Mouse (Mus musculus) small intestine, adult 2 months (tissue): ENCODE measurements around the gene Cdh23. TPM values are rescaled to one million over a fixed set of nuclear protein-coding genes. Genes with fewer than 3 reads are reported as not detected.

ENCODE experiments used
- H3K27ac ChIP-seq: fragments of 200-500 bp; 2 replicates; pipeline ENCODE4 v1.5.1; 2012; ENCODE audit warnings: low read depth, low read length, control low read depth, inconsistent platforms; ENCODE audit not compliant: insufficient read depth
- H3K27me3 ChIP-seq: fragments of 200-500 bp; 2 replicates; pipeline ENCODE4 v1.6.1; 2012; ENCODE audit warnings: mild to moderate bottlenecking, moderate library complexity, low read length, inconsistent platforms; ENCODE audit not compliant: control insufficient read depth, insufficient read depth
- H3K36me3 ChIP-seq: fragments of 200-500 bp; 2 replicates; pipeline ENCODE4 v1.6.1; 2012; ENCODE audit warnings: mild to moderate bottlenecking, low read length, control low read depth, inconsistent platforms; ENCODE audit not compliant: control insufficient read depth, insufficient read depth
- H3K4me1 ChIP-seq: fragments of 200-500 bp; 2 replicates; pipeline ENCODE4 v1.6.1; 2012; ENCODE audit warnings: low read length, inconsistent platforms, mixed read lengths; ENCODE audit not compliant: control insufficient read depth, insufficient read depth, insufficient read length
- H3K4me3 ChIP-seq: fragments of 200-500 bp; 2 replicates; pipeline ENCODE4 v1.5.1; 2012; ENCODE audit warnings: low read depth, mild to moderate bottlenecking, control low read depth, inconsistent platforms, low read length, moderate library complexity
- CTCF ChIP-seq: fragments of 200-500 bp; IDR thresholded peaks from 2 replicates; pipeline ENCODE4 v1.5.1; 2012; ENCODE audit warnings: low read depth, mild to moderate bottlenecking, control low read depth, inconsistent platforms, low read length, moderate library complexity, mixed read lengths; ENCODE audit not compliant: insufficient replicate concordance, insufficient read length; ENCODE audit errors: extremely low read depth
- POLR2A ChIP-seq: fragments of 200-500 bp; IDR thresholded peaks from 2 replicates; pipeline ENCODE4 v1.6.1; 2012; ENCODE audit warnings: low read depth, mild to moderate bottlenecking, control low read depth, inconsistent platforms, low read length, moderate library complexity
- whole genome bisulfite sequencing: fragments of 180-500 bp; shearing (Covaris S2); methylation state at CpG from one replicate; pipeline ENCODE4 v1.1.7; 2018; 5-methylcytosine and 5-hydroxymethylcytosine counted together
- polyA plus RNA-seq: library from polyadenylated mRNA; depleted of rRNA; stranded (reverse); fragments of >200 nt; gene quantifications from 2 replicates; pipeline ENCODE4 v1.2.3, GENCODE M21; 2012

Cdh23 gene
- polyA plus RNA-seq, 1 experiment: 0.35 TPM

GRCm38 (mm10) chr10:60362310-60362628, 334.0 kb downstream of the Cdh23 start:
- Histone ChIP-seq H3K4me3 (no peak overlapping the region), H3K27me3 (no peaks in the 10 kb centered on the region), H3K27ac (peak overlapping the region; percentile 7), H3K4me1 (peaks cover 3% of the 10 kb centered on the region; the same call in 1 of the 2 replicates), H3K36me3 (peaks cover 4% of the 10 kb centered on the region)
- 56% methylated on average over 2 of the region's 2 CpGs for WGBS
- TF ChIP-seq CTCF: no peak
- TF ChIP-seq POLR2A: no peak

DNA sequence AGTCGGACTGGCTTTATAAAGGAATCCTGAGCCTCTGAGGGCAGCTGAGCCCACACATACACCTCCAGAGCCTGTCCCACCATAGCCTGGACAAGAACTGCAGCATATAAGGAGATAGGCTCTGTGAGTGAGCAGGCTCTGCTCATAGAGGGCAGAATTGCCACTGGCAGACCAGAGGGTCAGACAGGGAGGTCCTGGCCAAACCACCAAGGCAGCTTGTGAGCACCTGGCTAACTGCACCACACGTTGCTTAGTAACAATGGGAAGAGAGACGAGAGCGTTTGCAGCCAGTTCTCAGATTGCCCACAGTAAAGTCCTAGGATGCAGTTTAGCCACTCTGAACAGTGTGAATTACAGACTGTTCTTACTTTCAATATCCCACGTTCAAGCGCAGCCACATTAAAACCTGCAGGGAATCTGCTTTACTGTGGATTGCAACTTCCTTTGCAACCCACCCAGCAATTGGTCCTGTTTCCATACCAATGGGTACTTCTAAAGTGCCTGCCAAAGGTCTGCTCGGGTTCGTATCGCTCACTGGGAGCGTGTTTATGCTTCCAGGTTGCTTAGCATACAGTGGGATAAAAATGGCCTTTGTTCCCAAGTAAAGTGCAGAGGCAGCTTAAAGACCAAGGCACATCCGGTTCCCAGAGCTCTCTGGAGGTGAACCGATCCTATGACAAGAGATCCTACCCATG, 334.5 kb downstream of the Cdh23 start:
- no peak for TF ChIP-seq CTCF
- TF ChIP-seq POLR2A: no peak
- Histone ChIP-seq H3K4me1 (peaks cover 3% of the 10 kb centered on the region; the same call in 1 of the 2 replicates), H3K4me3 (no peak overlapping the region), H3K27ac (peak overlapping the region; percentile 7), H3K27me3 (no peaks in the 10 kb centered on the region), H3K36me3 (peaks cover 4% of the 10 kb centered on the region)
- WGBS: 38% methylated on average over 12 of the region's 12 CpGs

GRCm38 (mm10) chr10:60358776-60359175, 337.5 kb downstream of the Cdh23 start:
- no peak for TF ChIP-seq POLR2A
- TF ChIP-seq CTCF: no peak
- 76% methylated on average over 4 of the region's 4 CpGs for WGBS
- no peaks in the 10 kb centered on the region for H3K27me3 ChIP-seq
- no peak overlapping the region for H3K4me3 ChIP-seq
- H3K4me1 ChIP-seq: peaks cover 9% of the 10 kb centered on the region
- no peak overlapping the region for H3K27ac ChIP-seq
- H3K36me3 ChIP-seq: peaks cover 4% of the 10 kb centered on the region

DNA sequence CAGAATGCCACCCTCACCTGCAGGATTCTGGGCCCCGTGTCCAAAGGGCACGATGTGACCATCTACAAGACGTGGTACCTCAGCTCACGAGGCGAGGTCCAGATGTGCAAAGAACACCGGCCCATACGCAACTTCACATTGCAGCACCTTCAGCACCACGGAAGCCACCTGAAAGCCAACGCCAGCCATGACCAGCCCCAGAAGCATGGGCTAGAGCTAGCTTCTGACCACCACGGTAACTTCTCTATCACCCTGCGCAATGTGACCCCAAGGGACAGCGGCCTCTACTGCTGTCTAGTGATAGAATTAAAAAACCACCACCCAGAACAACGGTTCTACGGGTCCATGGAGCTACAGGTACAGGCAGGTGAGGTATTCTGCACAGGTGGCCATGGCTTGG, 338.4 kb downstream of the Cdh23 start:
- 91% methylated on average over 14 of the region's 14 CpGs for WGBS
- H3K4me3 ChIP-seq: no peak overlapping the region
- H3K36me3 ChIP-seq: peaks cover 4% of the 10 kb centered on the region
- TF ChIP-seq POLR2A (no peak), CTCF (no peak)
- no peaks in the 10 kb centered on the region for H3K27me3 ChIP-seq
- H3K27ac ChIP-seq: no peak overlapping the region
- peaks cover 9% of the 10 kb centered on the region for H3K4me1 ChIP-seq

DNA sequence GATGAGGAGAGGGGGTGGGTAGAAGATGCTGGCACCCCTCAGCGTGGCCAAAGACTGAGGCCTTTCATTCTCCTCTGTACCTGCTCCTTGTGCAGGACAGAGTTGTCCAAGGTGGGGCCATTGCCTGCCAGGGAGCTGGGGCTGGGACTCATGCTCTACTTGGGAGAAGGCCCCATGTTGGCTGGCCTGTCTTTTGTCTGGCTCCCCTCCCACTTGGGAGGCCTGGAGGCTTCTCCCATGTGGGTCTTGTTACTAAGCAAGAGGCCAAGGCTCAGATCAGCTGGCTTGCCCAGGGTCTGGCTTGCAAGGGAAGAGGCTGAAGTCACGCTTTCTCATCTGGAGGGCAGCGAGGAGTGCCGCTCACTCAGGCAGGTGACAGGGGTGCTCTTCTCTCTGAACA, 338.8 kb downstream of the Cdh23 start:
- no peak for TF ChIP-seq POLR2A
- TF ChIP-seq CTCF: no peak
- no peak overlapping the region for H3K27ac ChIP-seq
- H3K4me3 ChIP-seq: no peak overlapping the region
- peaks cover 10% of the 10 kb centered on the region for H3K4me1 ChIP-seq
- H3K36me3 ChIP-seq: peaks cover 4% of the 10 kb centered on the region
- no peaks in the 10 kb centered on the region for H3K27me3 ChIP-seq
- WGBS: 92% methylated on average over 4 of the region's 4 CpGs

GRCm38 (mm10) chr10:60354881-60355677, 341.2 kb downstream of the Cdh23 start:
- peaks cover 3% of the 10 kb centered on the region for H3K36me3 ChIP-seq
- H3K27ac ChIP-seq: peak overlapping the region; percentile 23
- H3K4me1 ChIP-seq: peaks cover 21% of the 10 kb centered on the region
- TF ChIP-seq POLR2A: no peak
- no peak for TF ChIP-seq CTCF
- no peak overlapping the region for H3K4me3 ChIP-seq
- 67% methylated on average over 11 of the region's 11 CpGs for WGBS
- H3K27me3 ChIP-seq: no peaks in the 10 kb centered on the region

DNA sequence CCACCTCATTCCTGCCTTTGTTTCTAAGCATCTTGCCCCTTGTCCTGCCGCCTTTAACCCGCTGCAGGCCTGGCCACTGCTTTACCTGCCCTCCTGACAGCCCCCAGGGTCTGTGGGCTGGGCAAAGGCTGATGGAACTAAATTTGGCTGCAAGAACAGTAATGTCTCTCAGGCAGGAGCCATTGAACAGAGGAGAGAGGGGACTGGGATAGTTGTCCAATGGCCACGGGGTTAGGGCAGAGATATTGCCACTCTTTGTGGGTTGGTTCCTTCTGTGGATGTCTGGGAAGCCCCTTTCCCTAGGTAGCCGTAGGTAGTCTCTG, 342.3 kb downstream of the Cdh23 start:
- H3K4me3 ChIP-seq: no peak overlapping the region
- no peak overlapping the region for H3K27ac ChIP-seq
- 94% methylated on average over 4 of the region's 4 CpGs for whole genome bisulfite sequencing
- H3K4me1 ChIP-seq: peaks cover 23% of the 10 kb centered on the region
- 0 out of 2 replicates have a peak, but pooled peaks cover 2% of the 10 kb centered on the region for H3K36me3 ChIP-seq
- H3K27me3 ChIP-seq: no peaks in the 10 kb centered on the region
- no peak for TF ChIP-seq POLR2A
- TF ChIP-seq CTCF: no peak
